Mouse (Mus musculus): ENCODE data around the gene Rhbg. TPM values are rescaled to one million over a fixed set of nuclear protein-coding genes. Genes with fewer than 3 reads are reported as not detected.
"Not testable (repeated sequence)": the region's sequence is repeated elsewhere in the genome, so short reads cannot be mapped to it uniquely, and the experiment has no call there.

Rhbg gene
- polyA plus RNA-seq (2014; fragmentation: Nextera tagmentation; extraction: Ambion mirVana): 16.3 and 19.5 TPM in 2 replicates

DNA sequence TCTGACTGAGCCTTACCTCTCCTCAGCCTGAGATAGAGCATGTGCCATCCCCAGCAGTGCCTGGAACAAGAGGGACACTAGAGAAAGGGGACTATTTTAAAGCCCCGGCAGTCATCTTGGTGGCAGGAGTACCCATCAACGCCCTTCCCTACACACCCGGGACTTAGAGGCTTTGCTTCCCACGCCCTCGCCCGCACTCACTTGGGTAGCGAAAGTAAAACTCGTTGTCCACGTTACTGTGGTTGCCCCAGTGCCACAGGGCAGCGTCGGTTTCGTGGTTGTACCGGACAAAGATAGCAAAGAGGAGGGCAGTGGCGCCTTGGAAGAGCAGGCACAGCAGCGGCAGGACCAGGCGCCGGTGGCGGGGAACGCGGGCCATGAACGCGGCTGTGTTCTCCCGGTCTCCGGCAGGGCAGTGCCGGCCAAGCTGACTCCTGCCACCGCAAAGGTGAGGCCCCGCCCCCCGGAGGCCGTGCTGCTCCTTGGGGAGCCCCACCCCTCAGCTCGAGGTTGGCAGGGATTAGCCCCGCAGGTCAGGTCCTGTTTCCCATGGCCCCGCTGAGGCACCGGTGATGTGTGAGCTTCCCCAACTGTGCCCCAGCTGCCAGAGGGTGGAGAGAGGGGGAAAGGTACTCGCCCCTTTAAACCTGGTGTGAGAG lies at the start of gene Rhbg:
Gene Rhbg (minus strand): TSS at position 442 of the 659 bp plus-strand sequence.
- Histone ChIP-seq H3K4me3 (ENCODE audit: low read depth, low read length) (peak within 1 kb of the TSS; percentile 37), H3K27me3 (replicated peaks; ENCODE audit: control insufficient read depth, insufficient read depth, low read length) (peaks cover 45% of the 10 kb centered on the region), H3K9ac (ENCODE audit: low read depth, low read length) (peak within 1 kb of the TSS; percentile 38; the same call in 1 of the 2 replicates), H3K27ac (ENCODE audit: low read depth, low read length) (no peak within 1 kb of the TSS), H3K36me3 (ENCODE audit: control insufficient read depth, insufficient read depth, low read length) (no peaks in the 10 kb centered on the region), H3K4me2 (peak within 1 kb of the TSS; percentile 61), H3K4me1 (replicated peaks; ENCODE audit: control insufficient read depth, insufficient read depth, low read length) (no peaks in the 10 kb centered on the region), H3K9me3 (ENCODE audit: control insufficient read depth, low read length) (no peaks in the 10 kb centered on the region)
- DNase-seq (ENCODE audit: low spot score) (no peak), ATAC-seq (replicated peaks; ENCODE audit: low FRiP score) (no peak)
- WGBS: 3% methylated on average over 34 of the region's 34 CpGs

DNA sequence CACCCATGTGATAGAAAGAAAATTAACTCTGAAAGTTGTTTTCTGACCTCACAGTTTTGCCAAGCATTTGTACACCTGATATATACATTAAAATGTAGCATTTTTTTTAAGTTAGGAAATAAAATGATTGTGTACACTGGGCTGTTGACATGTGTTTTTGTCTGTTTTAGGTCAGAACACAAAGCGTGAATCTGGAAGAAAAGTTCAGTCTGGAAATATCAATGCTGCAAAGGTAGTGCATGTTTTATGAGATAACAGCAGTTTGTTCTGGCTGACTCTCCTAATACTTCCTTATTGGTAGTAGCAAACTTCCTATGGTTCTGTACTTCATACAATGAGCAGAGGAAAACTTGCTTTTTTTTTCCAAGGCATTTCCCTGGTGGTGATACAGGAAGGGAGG lies 44.7 kb upstream of the Rhbg start:
- 45% methylated on average over 1 of the region's 1 CpGs for WGBS
- H3K9ac ChIP-seq (ENCODE audit: low read depth, low read length): no peak overlapping the region

DNA sequence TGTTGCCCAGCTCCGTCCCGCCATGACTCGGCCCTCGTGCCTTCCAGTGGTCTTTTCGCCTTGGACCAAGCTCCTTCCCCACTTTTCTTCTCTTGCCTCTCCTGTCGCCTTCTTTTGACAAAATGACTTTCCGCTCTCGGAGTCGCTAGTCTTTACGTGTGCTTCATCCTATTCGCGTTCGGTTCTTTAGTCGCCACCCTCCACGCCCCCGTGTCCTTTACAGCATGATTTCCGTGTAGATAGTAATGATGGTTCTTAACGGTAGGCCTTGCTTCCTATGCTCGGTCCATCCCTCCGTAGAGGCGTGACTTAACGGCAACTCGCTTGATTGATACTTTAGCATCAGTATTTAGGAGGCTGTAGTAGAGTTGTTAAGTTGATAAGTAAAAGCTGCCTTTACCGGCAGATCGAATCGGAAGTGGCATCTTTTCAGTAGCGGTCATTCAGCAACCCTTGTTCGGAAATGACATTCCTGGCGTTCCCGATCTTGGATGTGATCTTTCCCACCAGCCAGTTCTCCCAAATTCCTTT lies 42.9 kb upstream of the Rhbg start:
- WGBS: 0% methylated on average over 30 of the region's 30 CpGs

More for the DNA sequence above, 44.7 kb upstream of the Rhbg start:
- H3K36me3 ChIP-seq (ENCODE audit: control insufficient read depth, insufficient read depth, low read length): peaks cover 41% of the 10 kb centered on the region
- peak overlapping the region; percentile 81; the same call in 1 of the 2 replicates for H3K4me3 ChIP-seq (ENCODE audit: low read depth, low read length)
- no peaks in the 10 kb centered on the region for H3K27me3 ChIP-seq (replicated peaks; ENCODE audit: control insufficient read depth, insufficient read depth, low read length)
- no peak overlapping the region for H3K27ac ChIP-seq (ENCODE audit: low read depth, low read length)
- no peaks in the 10 kb centered on the region for H3K9me3 ChIP-seq (ENCODE audit: control insufficient read depth, low read length)
- H3K4me1 ChIP-seq (replicated peaks; ENCODE audit: control insufficient read depth, insufficient read depth, low read length): peaks cover 17% of the 10 kb centered on the region
- peak overlapping the region; percentile 80 for H3K4me2 ChIP-seq
- DNase-seq (ENCODE audit: low spot score) (no peak), ATAC-seq (replicated peaks; ENCODE audit: low FRiP score) (no peak)

DNA sequence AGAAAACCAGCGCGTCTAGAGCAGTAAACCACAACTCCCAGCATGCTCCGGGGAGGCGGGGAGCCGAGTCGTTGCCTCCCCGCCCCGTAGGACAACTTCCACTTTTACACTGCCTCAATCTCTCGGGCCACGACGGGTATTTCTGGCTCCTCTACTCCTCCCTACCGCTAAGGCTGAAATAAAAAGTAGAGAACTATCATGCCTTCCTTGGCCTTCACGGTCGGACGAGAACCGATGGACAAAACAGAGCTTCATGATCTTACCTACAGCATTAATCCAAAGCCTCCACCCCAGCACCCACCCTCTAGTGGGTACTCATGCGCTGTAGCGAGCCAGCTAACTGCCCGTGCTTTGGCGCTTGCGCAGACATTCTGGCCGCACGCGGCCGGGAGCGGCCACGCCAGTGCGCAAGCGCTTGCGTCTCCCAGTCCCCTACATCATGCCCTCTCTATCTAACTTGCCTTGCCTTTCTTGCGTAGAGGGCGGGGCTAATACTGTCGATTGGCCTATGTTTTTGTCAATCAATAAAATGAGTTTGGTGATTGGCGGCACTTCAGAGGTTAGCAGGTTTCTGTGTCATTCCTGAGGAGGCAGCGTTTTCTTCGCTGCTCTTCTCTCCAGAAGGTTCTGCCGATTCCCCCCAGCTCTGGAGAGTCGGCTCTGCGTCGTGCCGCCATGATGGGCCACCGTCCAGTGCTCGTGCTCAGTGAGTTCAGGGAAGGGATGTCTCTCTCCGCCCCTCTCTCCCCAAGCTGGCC lies 42.2 kb upstream of the Rhbg start, which contains the start of the genes Tsacc and Cct3:
Gene Tsacc (minus strand): TSS at position 439 of the 758 bp plus-strand sequence.
Gene Cct3 (plus strand): TSS at position 556 of the 758 bp plus-strand sequence.
- H3K4me1 ChIP-seq (replicated peaks; ENCODE audit: control insufficient read depth, insufficient read depth, low read length): peaks cover 17% of the 10 kb centered on the region
- peak within 1 kb of the TSS; percentile 92 for H3K9ac ChIP-seq (ENCODE audit: low read depth, low read length)
- H3K4me2 ChIP-seq: peak within 1 kb of the TSS; percentile 80
- no peaks in the 10 kb centered on the region for H3K27me3 ChIP-seq (replicated peaks; ENCODE audit: control insufficient read depth, insufficient read depth, low read length)
- peak within 1 kb of the TSS; percentile 88 for H3K27ac ChIP-seq (ENCODE audit: low read depth, low read length)
- WGBS: under 1% methylated on average over 44 of the region's 44 CpGs
- H3K36me3 ChIP-seq (ENCODE audit: control insufficient read depth, insufficient read depth, low read length): peaks cover 23% of the 10 kb centered on the region
- ATAC-seq (replicated peaks; ENCODE audit: low FRiP score) (peak; percentile 99), DNase-seq (ENCODE audit: low spot score) (peak; percentile 90)
- H3K4me3 ChIP-seq (ENCODE audit: low read depth, low read length): peak within 1 kb of the TSS; percentile 81
- no peaks in the 10 kb centered on the region for H3K9me3 ChIP-seq (ENCODE audit: control insufficient read depth, low read length)

More for the DNA sequence above, 42.9 kb upstream of the Rhbg start:
- peaks cover 17% of the 10 kb centered on the region for H3K4me1 ChIP-seq (replicated peaks; ENCODE audit: control insufficient read depth, insufficient read depth, low read length)
- peak overlapping the region; percentile 92 for H3K9ac ChIP-seq (ENCODE audit: low read depth, low read length)
- peaks cover 27% of the 10 kb centered on the region for H3K36me3 ChIP-seq (ENCODE audit: control insufficient read depth, insufficient read depth, low read length)
- H3K4me2 ChIP-seq: peak overlapping the region; percentile 80
- peak overlapping the region; percentile 88 for H3K27ac ChIP-seq (ENCODE audit: low read depth, low read length)
- ATAC-seq (replicated peaks; ENCODE audit: low FRiP score): no peak
- DNase-seq (ENCODE audit: low spot score): no peak
- no peaks in the 10 kb centered on the region for H3K27me3 ChIP-seq (replicated peaks; ENCODE audit: control insufficient read depth, insufficient read depth, low read length)
- peak overlapping the region; percentile 81 for H3K4me3 ChIP-seq (ENCODE audit: low read depth, low read length)
- H3K9me3 ChIP-seq (ENCODE audit: control insufficient read depth, low read length): no peaks in the 10 kb centered on the region

DNA sequence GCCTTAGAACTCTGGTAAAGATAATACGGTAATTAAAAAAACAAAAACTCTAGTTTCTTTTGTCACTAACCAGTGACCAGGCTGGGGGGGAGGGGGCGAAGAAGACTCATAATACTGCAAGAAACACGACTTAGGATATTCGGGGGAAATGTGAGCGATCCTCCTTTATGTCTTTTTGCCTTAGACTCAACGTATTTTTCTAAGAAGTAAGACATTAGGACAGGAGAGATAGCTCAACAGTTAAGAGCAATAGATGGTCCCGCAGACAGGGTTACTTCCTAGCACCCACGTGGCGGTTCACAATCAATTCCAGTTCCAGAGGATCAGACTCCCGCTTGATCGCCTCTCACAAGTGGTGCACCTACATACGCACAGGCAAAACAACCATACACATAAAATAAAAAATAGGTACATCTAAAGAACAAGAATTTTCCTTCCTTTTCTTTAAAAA lies 41.6 kb upstream of the Rhbg start:
- ATAC-seq (replicated peaks; ENCODE audit: low FRiP score) (0 out of 2 replicates have a peak, but pooled peaks have one; percentile 11), DNase-seq (ENCODE audit: low spot score) (no peak)
- H3K27ac ChIP-seq (ENCODE audit: low read depth, low read length): peak overlapping the region; percentile 88
- no peaks in the 10 kb centered on the region for H3K9me3 ChIP-seq (ENCODE audit: control insufficient read depth, low read length)
- peaks cover 20% of the 10 kb centered on the region for H3K36me3 ChIP-seq (ENCODE audit: control insufficient read depth, insufficient read depth, low read length)
- peak overlapping the region; percentile 92 for H3K9ac ChIP-seq (ENCODE audit: low read depth, low read length)
- H3K27me3 ChIP-seq (replicated peaks; ENCODE audit: control insufficient read depth, insufficient read depth, low read length): no peaks in the 10 kb centered on the region
- peak overlapping the region; percentile 81 for H3K4me3 ChIP-seq (ENCODE audit: low read depth, low read length)
- peaks cover 17% of the 10 kb centered on the region for H3K4me1 ChIP-seq (replicated peaks; ENCODE audit: control insufficient read depth, insufficient read depth, low read length)
- peak overlapping the region; percentile 67 for H3K4me2 ChIP-seq
- 2% methylated on average over 12 of the region's 12 CpGs for WGBS

DNA sequence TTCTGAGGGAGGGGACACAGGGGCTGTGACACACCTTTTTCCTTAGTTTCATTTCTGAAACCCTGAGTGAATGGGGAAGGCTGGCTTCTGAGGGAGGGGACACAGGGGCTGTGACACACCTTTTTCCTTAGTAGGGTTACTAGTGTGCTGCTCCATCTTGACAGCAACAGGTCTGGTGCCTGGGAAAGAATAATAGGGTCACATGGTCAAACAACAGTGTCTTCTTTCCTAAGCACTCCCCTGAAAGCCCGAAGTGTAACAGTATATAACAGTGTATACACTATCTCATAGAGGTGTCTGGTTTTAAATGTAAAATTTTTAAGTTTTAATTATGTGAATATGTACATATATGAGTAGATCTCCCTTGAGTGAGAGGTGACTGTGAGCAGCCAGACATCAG lies 40.8 kb upstream of the Rhbg start:
- 71% methylated on average over 1 of the region's 1 CpGs for WGBS
- H3K27ac ChIP-seq (ENCODE audit: low read depth, low read length); H3K9ac ChIP-seq (ENCODE audit: low read depth, low read length): not testable (repeated sequence)

DNA sequence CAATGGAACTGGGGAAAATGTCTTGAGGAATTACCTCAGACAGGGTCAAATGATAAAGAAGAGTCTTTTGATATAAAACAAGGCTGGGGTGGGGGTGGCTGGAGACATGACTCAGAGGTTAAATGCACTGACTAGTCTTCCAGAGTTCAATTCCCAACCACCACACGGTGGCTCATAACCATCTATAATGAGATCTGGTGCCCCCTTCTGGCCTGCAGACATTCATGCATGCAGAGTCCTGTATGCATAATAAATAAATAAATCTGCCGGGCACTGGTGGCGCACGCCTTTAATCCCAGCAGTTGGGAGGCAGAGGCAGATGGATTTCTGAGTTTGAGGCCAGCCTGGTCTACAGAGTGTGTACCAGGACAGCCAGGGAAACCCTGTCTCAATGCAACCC lies 37.5 kb upstream of the Rhbg start:
- DNase-seq (ENCODE audit: low spot score): no peak
- 0 out of 2 replicates have a peak, but pooled peaks cover 3% of the 10 kb centered on the region for H3K4me1 ChIP-seq (replicated peaks; ENCODE audit: control insufficient read depth, insufficient read depth, low read length)
- 61% methylated on average over 4 of the region's 4 CpGs for WGBS
- no peaks in the 10 kb centered on the region for H3K27me3 ChIP-seq (replicated peaks; ENCODE audit: control insufficient read depth, insufficient read depth, low read length)
- H3K9me3 ChIP-seq (ENCODE audit: control insufficient read depth, low read length): no peaks in the 10 kb centered on the region
- H3K9ac ChIP-seq (ENCODE audit: low read depth, low read length): no peak overlapping the region
- H3K27ac ChIP-seq (ENCODE audit: low read depth, low read length): no peak overlapping the region
- no peak overlapping the region for H3K4me3 ChIP-seq (ENCODE audit: low read depth, low read length)
- H3K36me3 ChIP-seq (ENCODE audit: control insufficient read depth, insufficient read depth, low read length): no peaks in the 10 kb centered on the region; the same call in 1 of the 2 replicates
- H3K4me2 ChIP-seq: no peak overlapping the region
- ATAC-seq (replicated peaks; ENCODE audit: low FRiP score): no peak

More for the DNA sequence above, 40.8 kb upstream of the Rhbg start:
- H3K9me3 ChIP-seq (ENCODE audit: control insufficient read depth, low read length); DNase-seq (ENCODE audit: low spot score); H3K27me3 ChIP-seq (replicated peaks; ENCODE audit: control insufficient read depth, insufficient read depth, low read length); ATAC-seq (replicated peaks; ENCODE audit: low FRiP score): not testable (repeated sequence)
- H3K4me1 ChIP-seq (replicated peaks; ENCODE audit: control insufficient read depth, insufficient read depth, low read length): peaks cover 17% of the 10 kb centered on the region
- peak overlapping the region; percentile 67 for H3K4me2 ChIP-seq
- peaks cover 11% of the 10 kb centered on the region; the same call in 1 of the 2 replicates for H3K36me3 ChIP-seq (ENCODE audit: control insufficient read depth, insufficient read depth, low read length)
- peak overlapping the region; percentile 81; the same call in 1 of the 2 replicates for H3K4me3 ChIP-seq (ENCODE audit: low read depth, low read length)

DNA sequence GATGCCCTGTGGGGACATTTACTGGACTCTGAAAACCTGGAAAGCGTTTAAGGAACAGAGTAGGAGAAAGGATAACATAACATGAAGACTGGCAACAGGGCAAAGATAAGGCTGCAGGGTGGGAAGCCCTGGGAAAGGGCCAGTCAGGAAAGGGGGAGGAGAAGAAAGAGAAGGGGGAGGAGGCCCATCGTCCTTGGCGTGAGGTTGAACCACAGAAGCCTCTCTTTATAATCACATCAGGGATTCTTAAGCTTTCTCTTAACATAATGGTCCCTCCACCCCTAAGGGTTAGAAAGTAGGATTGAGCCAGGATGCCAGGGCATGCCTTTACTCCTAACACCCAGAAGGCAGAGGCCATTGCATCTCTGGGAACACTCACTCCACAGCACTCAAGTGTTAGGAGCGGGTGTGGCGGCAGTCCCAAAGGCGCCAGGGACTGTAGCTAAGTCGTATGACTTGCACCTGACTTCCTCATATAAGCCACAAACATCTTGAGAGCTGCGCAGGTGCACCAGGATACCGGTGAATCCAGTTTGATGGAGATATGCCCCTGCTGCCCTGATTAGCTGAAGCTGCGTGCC lies 33.7 kb upstream of the Rhbg start:
- WGBS: 69% methylated on average over 8 of the region's 10 CpGs
- H3K4me1 ChIP-seq (replicated peaks; ENCODE audit: control insufficient read depth, insufficient read depth, low read length); ATAC-seq (replicated peaks; ENCODE audit: low FRiP score); H3K36me3 ChIP-seq (ENCODE audit: control insufficient read depth, insufficient read depth, low read length); H3K27me3 ChIP-seq (replicated peaks; ENCODE audit: control insufficient read depth, insufficient read depth, low read length); DNase-seq (ENCODE audit: low spot score); H3K27ac ChIP-seq (ENCODE audit: low read depth, low read length); H3K9me3 ChIP-seq (ENCODE audit: control insufficient read depth, low read length); H3K4me3 ChIP-seq (ENCODE audit: low read depth, low read length); H3K4me2 ChIP-seq; H3K9ac ChIP-seq (ENCODE audit: low read depth, low read length): not testable (repeated sequence)
